Mouse (Mus musculus) myocyte (in vitro differentiated cells): ENCODE results near the gene Fbll1.

Source experiments
- CEBPB ChIP-seq: IDR thresholded peaks from 2 replicates; pipeline ENCODE4 v1.6.1; 2011; ENCODE audit warnings: mild to moderate bottlenecking, moderate library complexity; ENCODE audit not compliant: poor library complexity, insufficient read depth, severe bottlenecking
- E2F4 ChIP-seq: IDR thresholded peaks from one replicate; pipeline ENCODE4 v1.6.1; 2011; ENCODE audit warnings: mild to moderate bottlenecking, control low read depth, moderate library complexity; ENCODE audit not compliant: insufficient read depth
- MAX ChIP-seq: IDR thresholded peaks from one replicate; pipeline ENCODE4 v1.6.1; 2011; ENCODE audit warnings: low read depth, mild to moderate bottlenecking, control low read depth
- MYOD1 ChIP-seq, 3 experiments: IDR thresholded peaks; one replicate each; pipeline ENCODE4 v1.6.1; 2011; ENCODE audit warnings: control low read depth in 2 of 3, low read depth in 2 of 3, mild to moderate bottlenecking in 2 of 3, moderate library complexity in 1 of 3; ENCODE audit not compliant: insufficient read length in 2 of 3, control insufficient read depth in 1 of 3
- POLR2A ChIP-seq: IDR thresholded peaks from one replicate; pipeline ENCODE4 v1.6.1; 2011; ENCODE audit warnings: low read depth, mild to moderate bottlenecking, control low read depth, moderate library complexity; ENCODE audit not compliant: insufficient read length
- POLR2AphosphoS2 ChIP-seq: IDR thresholded peaks from one replicate; pipeline ENCODE4 v1.6.1; 2011; ENCODE audit warnings: low read depth, control low read depth; ENCODE audit not compliant: insufficient read length
- REST ChIP-seq: IDR thresholded peaks from one replicate; pipeline ENCODE4 v1.6.1; 2011; ENCODE audit warnings: mild to moderate bottlenecking, control low read depth, moderate library complexity; ENCODE audit not compliant: insufficient read depth, insufficient read length
- TCF12 ChIP-seq: IDR thresholded peaks from one replicate; pipeline ENCODE4 v1.6.1; 2011; ENCODE audit warnings: mild to moderate bottlenecking, control low read depth; ENCODE audit not compliant: poor library complexity, insufficient read depth, severe bottlenecking
- USF1 ChIP-seq: IDR thresholded peaks from one replicate; pipeline ENCODE4 v1.6.1; 2011; ENCODE audit warnings: low read depth, mild to moderate bottlenecking, control low read depth, moderate library complexity

DNA sequence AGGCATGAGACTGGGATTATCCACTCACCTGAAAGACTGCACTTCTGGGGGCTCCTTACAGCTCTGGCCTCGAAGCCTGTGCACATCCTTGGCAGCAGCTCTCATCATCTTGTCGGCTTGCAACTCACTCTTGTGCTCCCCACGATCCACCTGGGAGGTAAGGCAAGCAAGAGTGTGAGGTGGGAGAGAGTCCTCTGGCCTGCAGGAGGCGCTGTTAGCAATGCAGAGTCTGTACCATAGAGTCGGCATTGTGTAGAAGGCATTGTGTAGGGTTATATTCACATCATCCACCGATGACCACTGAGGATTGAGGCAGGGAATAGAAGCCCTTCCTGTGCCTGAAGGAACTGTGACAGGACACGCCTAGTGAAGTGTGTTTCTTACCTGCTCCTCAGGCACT lies 41.6 kb upstream of the Fbll1 start:
- no peak for TF ChIP-seq POLR2A
- TF ChIP-seq USF1 = no peak
- no peak for TF ChIP-seq CEBPB
- TF ChIP-seq MYOD1 (IDR thresholded peaks at IDR 0.05; ENCODE audit: control insufficient read depth in 1 of 3, insufficient read length in 2 of 3, low read depth in 2 of 3) = no peak
- no peak for TF ChIP-seq MAX
- no peak for TF ChIP-seq REST
- no peak for TF ChIP-seq POLR2AphosphoS2
- no peak for TF ChIP-seq TCF12
- TF ChIP-seq E2F4 = no peak
